Mouse (Mus musculus): ENCODE data around the gene Gm21304. TPM values are rescaled to one million over a fixed set of nuclear protein-coding genes. Genes with fewer than 3 reads are reported as not detected.
"Not testable (repeated sequence)": the region's sequence is repeated elsewhere in the genome, so short reads cannot be mapped to it uniquely, and the experiment has no call there.

Gene Gm21304
- polyA plus RNA-seq (2012; rRNA removed) = not detected in 2 replicates

- no CpG with 5 or more reads among the region's 3 CpGs for WGBS
- not testable (repeated sequence) for H3K4me3 ChIP-seq (replicated peaks; ENCODE audit: extremely low read depth, low read depth, low read length); DNase-seq; H3K4me1 ChIP-seq (ENCODE audit: control insufficient read depth, insufficient read depth, low read length)
Measured at GRCm38 (mm10) chr10:104168215-104168614, at the start of gene Gm21304. Gene Gm21304 (plus strand): TSS chr10:104168515.

GRCm38 (mm10) chr10:104142687-104143086 lies 25.6 kb upstream of the Gm21304 start, which contains the start of gene Gm21293:
Gene Gm21293 (plus strand): TSS chr10:104142987.
- no CpG with 5 or more reads among the region's 3 CpGs for WGBS
- H3K4me3 ChIP-seq (replicated peaks; ENCODE audit: extremely low read depth, low read depth, low read length); DNase-seq; H3K4me1 ChIP-seq (ENCODE audit: control insufficient read depth, insufficient read depth, low read length): not testable (repeated sequence)

- H3K4me1 ChIP-seq (ENCODE audit: control insufficient read depth, insufficient read depth, low read length); H3K4me3 ChIP-seq (replicated peaks; ENCODE audit: extremely low read depth, low read depth, low read length); DNase-seq: not testable (repeated sequence)
- no CpG with 5 or more reads among the region's 3 CpGs for WGBS
Measured at GRCm38 (mm10) chr10:104151197-104151596, 17.1 kb upstream of the Gm21304 start, which contains the start of gene Gm6763. Gene Gm6763 (plus strand): TSS chr10:104151497.

- DNase-seq; H3K4me1 ChIP-seq (ENCODE audit: control insufficient read depth, insufficient read depth, low read length); H3K4me3 ChIP-seq (replicated peaks; ENCODE audit: extremely low read depth, low read depth, low read length): not testable (repeated sequence)
- WGBS = no CpG with 5 or more reads among the region's 3 CpGs
Measured at GRCm38 (mm10) chr10:104159706-104160105, 8.6 kb upstream of the Gm21304 start, which contains the start of gene Gm8764. Gene Gm8764 (plus strand): TSS chr10:104160006.

GRCm38 (mm10) chr10:104176724-104177123 lies 8.4 kb downstream of the Gm21304 start, which contains the start of gene Gm21312:
Gene Gm21312 (plus strand): TSS chr10:104177024.
- DNase-seq; H3K4me1 ChIP-seq (ENCODE audit: control insufficient read depth, insufficient read depth, low read length); H3K4me3 ChIP-seq (replicated peaks; ENCODE audit: extremely low read depth, low read depth, low read length): not testable (repeated sequence)
- no CpG with 5 or more reads among the region's 3 CpGs for WGBS

- H3K4me1 ChIP-seq (ENCODE audit: control insufficient read depth, insufficient read depth, low read length); H3K4me3 ChIP-seq (replicated peaks; ENCODE audit: extremely low read depth, low read depth, low read length); DNase-seq: not testable (repeated sequence)
- no CpG with 5 or more reads among the region's 3 CpGs for WGBS
Measured at GRCm38 (mm10) chr10:104185233-104185632, 16.9 kb downstream of the Gm21304 start, which contains the start of gene Gm20765. Gene Gm20765 (plus strand): TSS chr10:104185533.

- WGBS = no CpG with 5 or more reads among the region's 3 CpGs
- H3K4me3 ChIP-seq (replicated peaks; ENCODE audit: extremely low read depth, low read depth, low read length); DNase-seq; H3K4me1 ChIP-seq (ENCODE audit: control insufficient read depth, insufficient read depth, low read length): not testable (repeated sequence)
Measured at GRCm38 (mm10) chr10:104193742-104194141, 25.4 kb downstream of the Gm21304 start, which contains the start of gene Gm4340. Gene Gm4340 (plus strand): TSS chr10:104194042.

GRCm38 (mm10) chr10:104209655-104210054 lies 41.3 kb downstream of the Gm21304 start:
- DNase-seq = no peak
- 82% methylated on average over 1 of the region's 1 CpGs for WGBS
- TF ChIP-seq POLR2A (IDR thresholded peaks at IDR 0.05; ENCODE audit: borderline replicate concordance, extremely low read depth, low read depth, low read length) (no peak), CTCF (IDR thresholded peaks at IDR 0.05; ENCODE audit: insufficient read depth, low read length) (no peak)
- Histone ChIP-seq H3K4me3 (replicated peaks; ENCODE audit: extremely low read depth, low read depth, low read length) (no peak overlapping the region), H3K4me1 (ENCODE audit: control insufficient read depth, insufficient read depth, low read length) (no peaks in the 10 kb centered on the region)

GRCm38 (mm10) chr10:104210268-104210990 lies 42.1 kb downstream of the Gm21304 start:
- TF ChIP-seq CTCF (IDR thresholded peaks at IDR 0.05; ENCODE audit: insufficient read depth, low read length) = no peak
- TF ChIP-seq POLR2A (IDR thresholded peaks at IDR 0.05; ENCODE audit: borderline replicate concordance, extremely low read depth, low read depth, low read length) = no peak
- DNase-seq = no peak
- Histone ChIP-seq H3K4me3 (replicated peaks; ENCODE audit: extremely low read depth, low read depth, low read length) (no peak overlapping the region), H3K4me1 (ENCODE audit: control insufficient read depth, insufficient read depth, low read length) (no peaks in the 10 kb centered on the region)
- 68% methylated on average over 3 of the region's 3 CpGs for WGBS

- no peak for TF ChIP-seq CTCF (IDR thresholded peaks at IDR 0.05; ENCODE audit: insufficient read depth, low read length)
- Histone ChIP-seq H3K4me3 (replicated peaks; ENCODE audit: extremely low read depth, low read depth, low read length) (no peak overlapping the region), H3K4me1 (ENCODE audit: control insufficient read depth, insufficient read depth, low read length) (no peaks in the 10 kb centered on the region)
- 86% methylated on average over 5 of the region's 5 CpGs for WGBS
- DNase-seq = no peak
Measured at GRCm38 (mm10) chr10:104214527-104214926, 46.2 kb downstream of the Gm21304 start.

Other genes with a start within 250 kb of the Gm21304 start
- not detected in 2 replicates for gene Gm21293, start 25.5 kb upstream of the Gm21304 start, polyA plus RNA-seq (2012; rRNA removed)
- not detected in 2 replicates for gene Gm6763, start 17.0 kb upstream of the Gm21304 start, polyA plus RNA-seq (2012; rRNA removed)
- not detected in 2 replicates for gene Gm8764, start 8.5 kb upstream of the Gm21304 start, polyA plus RNA-seq (2012; rRNA removed)
- not detected in 2 replicates for gene Gm21312, start 8.5 kb downstream of the Gm21304 start, polyA plus RNA-seq (2012; rRNA removed)
- gene Gm20765, start 17.0 kb downstream of the Gm21304 start, polyA plus RNA-seq (2012; rRNA removed) = not detected in 2 replicates
- not detected in 2 replicates for gene Gm4340, start 25.5 kb downstream of the Gm21304 start, polyA plus RNA-seq (2012; rRNA removed)